Mouse (Mus musculus): ENCODE measurements at regions not wholly inside any gene's neighbourhood (a gene's known extent, or its start where the extent isn't known, plus 50 kb on each side); places are given as distances from the start of the nearest gene placed in this dataset.
A peak's percentile ranks its signal among the peaks of the same experiment; 100 is the strongest.
"Not testable (repeated sequence)": the region's sequence is repeated elsewhere in the genome, so short reads cannot be mapped to it uniquely, and the experiment has no call there.

- no peaks in the 10 kb centered on the region for H3K4me1 ChIP-seq
- no peak overlapping the region for H3K4me3 ChIP-seq (replicated peaks)
- TF ChIP-seq GATA1 (IDR thresholded peaks at IDR 0.05; ENCODE audit: borderline replicate concordance, low read length) (no peak), FLI1 (IDR thresholded peaks at IDR 0.05; ENCODE audit: low read length) (no peak)
- peaks cover 27% of the 10 kb centered on the region for H3K27me3 ChIP-seq (replicated peaks)
- H3K36me3 ChIP-seq (replicated peaks; ENCODE audit: low read length): no peaks in the 10 kb centered on the region
- H3K9me3 ChIP-seq: peaks cover 11% of the 10 kb centered on the region
These were observed 79.1 kb upstream of the Neurl1b start for GRCm38 (mm10) chr17:26335551-26335950.

- Histone ChIP-seq H3K4me3 (replicated peaks) (no peak overlapping the region), H3K36me3 (replicated peaks; ENCODE audit: low read length) (no peaks in the 10 kb centered on the region), H3K27me3 (replicated peaks) (peaks cover 27% of the 10 kb centered on the region), H3K4me1 (no peaks in the 10 kb centered on the region), H3K9me3 (peaks cover 11% of the 10 kb centered on the region)
- TF ChIP-seq GATA1 (IDR thresholded peaks at IDR 0.05; ENCODE audit: borderline replicate concordance, low read length): no peak
- TF ChIP-seq FLI1 (IDR thresholded peaks at IDR 0.05; ENCODE audit: low read length): no peak
These were observed 78.6 kb upstream of the Neurl1b start for GRCm38 (mm10) chr17:26336011-26336410.

DNA sequence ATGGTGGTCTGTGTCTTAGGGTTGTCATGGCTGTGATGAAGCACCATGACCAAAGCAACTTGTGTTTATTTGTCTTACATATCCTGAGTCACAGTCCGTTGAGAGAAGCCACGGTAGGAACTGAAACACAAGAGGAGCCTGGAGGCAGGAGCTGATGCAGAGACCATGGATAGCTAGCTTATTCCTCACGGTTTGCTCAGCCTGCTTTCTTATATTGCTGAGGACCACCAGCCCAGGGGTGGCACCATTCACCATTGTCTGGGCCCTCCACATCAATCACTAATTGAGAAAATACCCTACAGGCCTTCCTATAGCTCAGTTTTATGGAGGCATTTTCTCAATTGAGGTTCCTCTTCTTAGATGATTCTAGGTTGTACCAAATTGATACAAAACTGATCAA lies 77.5 kb upstream of the Neurl1b start:
- peaks cover 11% of the 10 kb centered on the region for H3K9me3 ChIP-seq
- H3K27me3 ChIP-seq (replicated peaks): peaks cover 26% of the 10 kb centered on the region
- H3K4me3 ChIP-seq (replicated peaks): no peak overlapping the region
- no peaks in the 10 kb centered on the region for H3K36me3 ChIP-seq (replicated peaks; ENCODE audit: low read length)
- TF ChIP-seq GATA1 (IDR thresholded peaks at IDR 0.05; ENCODE audit: borderline replicate concordance, low read length) (no peak), FLI1 (IDR thresholded peaks at IDR 0.05; ENCODE audit: low read length) (no peak)
- H3K4me1 ChIP-seq: no peaks in the 10 kb centered on the region

DNA sequence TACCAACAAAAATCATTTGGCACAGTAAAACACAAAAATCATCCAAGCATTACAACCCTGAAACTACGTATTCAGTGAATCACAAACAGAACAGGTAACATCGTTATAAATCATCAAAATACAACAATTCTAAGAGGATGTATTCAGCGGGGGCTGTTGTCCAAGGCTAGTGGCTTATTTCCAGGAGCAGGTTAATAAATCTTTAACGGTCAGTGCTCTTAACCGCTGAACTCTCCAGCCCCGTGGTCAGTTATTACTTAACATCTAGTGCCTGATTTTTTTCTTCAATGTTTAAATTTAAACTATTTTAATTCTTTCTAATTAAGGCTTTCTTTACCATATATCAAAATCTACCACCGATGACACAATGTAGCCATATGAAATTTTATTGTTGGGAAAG lies 69.2 kb upstream of the Neurl1b start:
- H3K4me3 ChIP-seq (replicated peaks); H3K36me3 ChIP-seq (replicated peaks; ENCODE audit: low read length); H3K4me1 ChIP-seq; H3K9me3 ChIP-seq: not testable (repeated sequence)
- peaks cover 12% of the 10 kb centered on the region for H3K27me3 ChIP-seq (replicated peaks)

DNA sequence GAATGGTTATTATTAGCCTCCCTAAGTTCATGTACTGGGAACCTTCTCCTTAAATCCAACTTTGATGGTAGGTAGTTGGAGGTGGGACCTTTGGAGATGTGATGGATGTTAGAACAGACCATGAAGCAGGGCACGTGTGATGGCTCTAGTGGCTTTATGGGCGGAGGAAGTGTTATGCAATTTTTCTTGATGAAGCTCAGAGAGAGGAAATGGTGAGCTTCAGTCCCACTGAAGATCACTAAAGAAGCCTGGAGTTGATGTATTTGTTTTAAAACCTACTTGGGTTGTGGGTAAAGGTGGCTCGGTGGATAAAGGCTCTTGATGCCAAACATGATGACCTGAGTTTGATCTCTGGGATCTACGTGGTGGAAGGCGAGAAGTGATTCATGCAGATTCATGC lies 66.5 kb upstream of the Neurl1b start:
- TF ChIP-seq FLI1 (IDR thresholded peaks at IDR 0.05; ENCODE audit: low read length): no peak
- TF ChIP-seq GATA1 (IDR thresholded peaks at IDR 0.05; ENCODE audit: borderline replicate concordance, low read length): no peak
- Histone ChIP-seq H3K27me3 (replicated peaks) (peaks cover 33% of the 10 kb centered on the region), H3K4me1 (peaks cover 4% of the 10 kb centered on the region; the same call in 1 of the 2 replicates), H3K9me3 (peaks cover 12% of the 10 kb centered on the region), H3K4me3 (replicated peaks) (no peak overlapping the region), H3K36me3 (replicated peaks; ENCODE audit: low read length) (no peaks in the 10 kb centered on the region)

- Histone ChIP-seq H3K36me3 (replicated peaks; ENCODE audit: low read length) (no peaks in the 10 kb centered on the region), H3K4me1 (peaks cover 4% of the 10 kb centered on the region; the same call in 1 of the 2 replicates), H3K4me3 (replicated peaks) (no peak overlapping the region), H3K27me3 (replicated peaks) (peaks cover 49% of the 10 kb centered on the region), H3K9me3 (peaks cover 12% of the 10 kb centered on the region)
- TF ChIP-seq FLI1 (IDR thresholded peaks at IDR 0.05; ENCODE audit: low read length): no peak
- no peak for TF ChIP-seq GATA1 (IDR thresholded peaks at IDR 0.05; ENCODE audit: borderline replicate concordance, low read length)
These were observed 64.9 kb upstream of the Neurl1b start for GRCm38 (mm10) chr17:26349741-26350140.

- TF ChIP-seq FLI1 (IDR thresholded peaks at IDR 0.05; ENCODE audit: low read length): no peak
- no peak for TF ChIP-seq GATA1 (IDR thresholded peaks at IDR 0.05; ENCODE audit: borderline replicate concordance, low read length)
- H3K4me1 ChIP-seq: peaks cover 4% of the 10 kb centered on the region; the same call in 1 of the 2 replicates
- H3K36me3 ChIP-seq (replicated peaks; ENCODE audit: low read length): no peaks in the 10 kb centered on the region
- H3K4me3 ChIP-seq (replicated peaks): no peak overlapping the region
- H3K9me3 ChIP-seq: peaks cover 12% of the 10 kb centered on the region
- H3K27me3 ChIP-seq (replicated peaks): peaks cover 54% of the 10 kb centered on the region
These were observed 64.4 kb upstream of the Neurl1b start for GRCm38 (mm10) chr17:26350216-26350615.

GRCm38 (mm10) chr17:26351991-26352390 lies 62.6 kb upstream of the Neurl1b start:
- no peaks in the 10 kb centered on the region for H3K36me3 ChIP-seq (replicated peaks; ENCODE audit: low read length)
- TF ChIP-seq GATA1 (IDR thresholded peaks at IDR 0.05; ENCODE audit: borderline replicate concordance, low read length): no peak
- TF ChIP-seq FLI1 (IDR thresholded peaks at IDR 0.05; ENCODE audit: low read length): no peak
- H3K4me3 ChIP-seq (replicated peaks): no peak overlapping the region
- peaks cover 4% of the 10 kb centered on the region; the same call in 1 of the 2 replicates for H3K4me1 ChIP-seq
- peaks cover 12% of the 10 kb centered on the region for H3K9me3 ChIP-seq
- H3K27me3 ChIP-seq (replicated peaks): peaks cover 63% of the 10 kb centered on the region

- H3K9me3 ChIP-seq: peaks cover 12% of the 10 kb centered on the region
- H3K27me3 ChIP-seq (replicated peaks): peaks cover 62% of the 10 kb centered on the region
- TF ChIP-seq GATA1 (IDR thresholded peaks at IDR 0.05; ENCODE audit: borderline replicate concordance, low read length): no peak
- H3K4me3 ChIP-seq (replicated peaks): no peak overlapping the region
- H3K4me1 ChIP-seq: peaks cover under 1% of the 10 kb centered on the region; the same call in 1 of the 2 replicates
- no peaks in the 10 kb centered on the region for H3K36me3 ChIP-seq (replicated peaks; ENCODE audit: low read length)
These were observed 61.9 kb upstream of the Neurl1b start for GRCm38 (mm10) chr17:26352712-26353111.

GRCm38 (mm10) chr17:26354431-26354830 lies 60.2 kb upstream of the Neurl1b start:
- peaks cover 15% of the 10 kb centered on the region for H3K9me3 ChIP-seq
- H3K27me3 ChIP-seq (replicated peaks): peaks cover 73% of the 10 kb centered on the region
- H3K36me3 ChIP-seq (replicated peaks; ENCODE audit: low read length): no peaks in the 10 kb centered on the region
- H3K4me3 ChIP-seq (replicated peaks): no peak overlapping the region
- TF ChIP-seq GATA1 (IDR thresholded peaks at IDR 0.05; ENCODE audit: borderline replicate concordance, low read length) (no peak), FLI1 (IDR thresholded peaks at IDR 0.05; ENCODE audit: low read length) (no peak)
- no peaks in the 10 kb centered on the region for H3K4me1 ChIP-seq

GRCm38 (mm10) chr17:26355301-26355700 lies 59.3 kb upstream of the Neurl1b start:
- peaks cover 80% of the 10 kb centered on the region for H3K27me3 ChIP-seq (replicated peaks)
- no peaks in the 10 kb centered on the region for H3K4me1 ChIP-seq
- H3K36me3 ChIP-seq (replicated peaks; ENCODE audit: low read length): no peaks in the 10 kb centered on the region
- peaks cover 14% of the 10 kb centered on the region for H3K9me3 ChIP-seq
- peak overlapping the region; percentile 62 for H3K4me3 ChIP-seq (replicated peaks)
- no peak for TF ChIP-seq FLI1 (IDR thresholded peaks at IDR 0.05; ENCODE audit: low read length)
- no peak for TF ChIP-seq GATA1 (IDR thresholded peaks at IDR 0.05; ENCODE audit: borderline replicate concordance, low read length)
